Mouse (Mus musculus) ES-Bruce4 (cell line): Measurements from ENCODE around the gene Flnc. TPM values are rescaled to one million over a fixed set of nuclear protein-coding genes. Genes with fewer than 3 reads are reported as not detected.

Source experiments
- H3K27ac ChIP-seq: 2 replicates; pipeline ENCODE4 v1.5.1; 2012; ENCODE audit warnings: low read length, inconsistent platforms; ENCODE audit not compliant: insufficient read depth
- H3K27me3 ChIP-seq: 2 replicates; pipeline ENCODE4 v1.6.1; 2012; ENCODE audit warnings: mild to moderate bottlenecking, low read length, inconsistent platforms; ENCODE audit not compliant: control insufficient read depth, poor library complexity, insufficient read depth, severe bottlenecking
- H3K36me3 ChIP-seq: 2 replicates; pipeline ENCODE4 v1.6.1; 2012; ENCODE audit warnings: inconsistent platforms, mild to moderate bottlenecking, low read length, moderate library complexity; ENCODE audit not compliant: control insufficient read depth, poor library complexity, insufficient read depth, severe bottlenecking
- H3K4me1 ChIP-seq: one replicate; pipeline ENCODE4 v1.8.1; 2011; ENCODE audit warnings: low read length; ENCODE audit not compliant: control insufficient read depth, insufficient read depth
- H3K4me3 ChIP-seq: 2 replicates; pipeline ENCODE4 v1.5.1; 2011; ENCODE audit warnings: low read depth, mild to moderate bottlenecking, low read length
- H3K9ac ChIP-seq: 2 replicates; pipeline ENCODE4 v1.6.1; 2012; ENCODE audit warnings: low read depth, mild to moderate bottlenecking, inconsistent platforms; ENCODE audit not compliant: poor library complexity, severe bottlenecking
- H3K9me3 ChIP-seq: replicated peaks from 2 replicates; pipeline ENCODE4 v1.6.1; 2012; ENCODE audit warnings: mild to moderate bottlenecking, low read length, inconsistent platforms; ENCODE audit not compliant: control insufficient read depth, poor library complexity, insufficient read depth, severe bottlenecking
- CTCF ChIP-seq: IDR thresholded peaks from one replicate; pipeline ENCODE4 v1.8.1; 2011; ENCODE audit warnings: low read depth, low read length
- EP300 ChIP-seq: IDR thresholded peaks from 2 replicates; pipeline ENCODE4 v1.6.1; 2011; ENCODE audit warnings: low read depth, low read length; ENCODE audit not compliant: insufficient read depth
- POLR2A ChIP-seq: IDR thresholded peaks from one replicate; pipeline ENCODE4 v1.8.1; 2011; ENCODE audit warnings: low read length; ENCODE audit not compliant: insufficient read depth
- polyA plus RNA-seq: library from polyadenylated mRNA; stranded (reverse); fragments of >200 nt; gene quantifications from 2 replicates; pipeline ENCODE4 v1.2.4, GENCODE M21; 2011; ENCODE audit warnings: low read depth; ENCODE audit not compliant: missing spikeins, insufficient read depth, insufficient read length

Flnc gene
- polyA plus RNA-seq, 1 experiment, result 37.2 TPM

DNA sequence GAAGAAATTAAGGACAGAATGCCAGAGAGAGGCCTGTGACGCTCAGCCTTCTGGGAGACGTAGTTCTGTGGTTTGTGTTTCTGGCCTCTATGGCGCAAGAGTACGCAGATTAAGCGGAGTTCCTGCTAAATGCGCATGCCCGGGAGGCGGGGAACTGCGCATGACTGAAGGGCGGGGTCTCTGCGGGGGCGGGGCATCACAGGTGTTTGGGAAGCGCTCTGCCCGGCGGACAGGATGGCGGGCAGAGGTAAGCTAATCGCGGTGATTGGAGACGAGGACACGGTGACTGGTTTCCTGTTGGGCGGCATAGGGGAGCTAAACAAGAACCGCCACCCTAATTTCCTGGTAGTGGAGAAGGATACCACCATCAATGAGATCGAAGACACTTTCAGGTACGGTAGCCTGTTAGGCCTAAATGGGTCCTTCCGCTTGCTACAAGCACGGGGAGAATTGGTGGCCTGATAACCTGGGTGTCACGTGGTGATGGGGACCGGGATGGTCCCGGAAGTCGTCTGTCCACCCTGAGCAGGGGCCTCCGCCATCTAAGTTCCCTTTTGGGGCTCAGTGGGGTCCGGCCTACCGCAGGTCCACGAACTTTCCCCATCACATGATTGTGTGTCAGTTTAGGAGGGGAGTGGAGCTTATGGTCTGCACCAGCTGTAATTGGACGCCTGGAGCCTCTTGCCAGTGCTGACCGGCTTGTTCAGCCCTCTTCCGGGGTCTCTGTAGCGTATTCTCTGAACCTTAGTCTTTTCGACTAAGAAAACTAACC is 34.7 kb downstream of the Flnc start, which contains the start of gene Atp6v1f:
Gene Atp6v1f, plus strand, starts transcription at position 136 of the 772 bp plus-strand sequence.
- peak within 1 kb of the TSS; percentile 83 for H3K4me3 ChIP-seq
- H3K27me3 ChIP-seq, result no peaks in the 10 kb centered on the region
- peak within 1 kb of the TSS; percentile 28; the same call in 1 of the 2 replicates for H3K27ac ChIP-seq
- TF ChIP-seq CTCF (no peak), POLR2A (no peak), EP300 (no peak)
- H3K36me3 ChIP-seq, result peaks cover 4% of the 10 kb centered on the region; the same call in 1 of the 2 replicates
- H3K9ac ChIP-seq, result peak within 1 kb of the TSS; percentile 54
- no peaks in the 10 kb centered on the region for H3K4me1 ChIP-seq
- no peaks in the 10 kb centered on the region for H3K9me3 ChIP-seq

DNA sequence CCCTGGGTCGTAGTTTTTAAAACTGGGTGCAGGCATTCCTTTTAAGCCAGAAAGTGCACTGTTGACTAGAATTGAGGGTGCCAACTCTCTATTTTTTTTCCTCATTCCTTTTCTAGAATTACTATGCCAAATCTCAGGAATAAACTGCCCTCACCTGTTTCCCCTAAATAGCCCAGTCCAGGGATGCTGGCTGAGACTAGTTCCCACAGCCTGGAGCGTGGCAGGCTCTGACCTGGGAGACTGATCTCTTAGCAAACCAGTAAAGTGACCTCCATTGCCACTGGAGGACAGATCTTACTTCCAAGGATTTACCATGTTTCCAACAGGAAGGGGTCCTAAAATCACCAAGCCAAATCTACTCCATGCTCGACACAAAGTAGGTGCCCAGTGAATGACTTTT is 35.8 kb downstream of the Flnc start:
- Histone ChIP-seq H3K36me3 (peaks cover 4% of the 10 kb centered on the region; the same call in 1 of the 2 replicates), H3K27ac (no peak overlapping the region), H3K9ac (peak overlapping the region; percentile 54), H3K4me1 (no peaks in the 10 kb centered on the region), H3K9me3 (no peaks in the 10 kb centered on the region), H3K27me3 (no peaks in the 10 kb centered on the region), H3K4me3 (no peak overlapping the region)
- TF ChIP-seq POLR2A (no peak), EP300 (no peak), CTCF (no peak)

GRCm38 (mm10) chr6:29471137-29471536 is 38.1 kb downstream of the Flnc start, which contains the start of gene Atp6v1fnb:
TSS of gene Atp6v1fnb (plus strand) at chr6:29471437.
- no peak within 1 kb of the TSS for H3K27ac ChIP-seq
- no peaks in the 10 kb centered on the region for H3K27me3 ChIP-seq
- H3K9ac ChIP-seq, result no peak within 1 kb of the TSS
- no peak within 1 kb of the TSS for H3K4me3 ChIP-seq
- TF ChIP-seq CTCF (no peak), POLR2A (no peak), EP300 (no peak)
- H3K9me3 ChIP-seq, result no peaks in the 10 kb centered on the region
- H3K36me3 ChIP-seq, result peaks cover 4% of the 10 kb centered on the region; the same call in 1 of the 2 replicates
- H3K4me1 ChIP-seq, result no peaks in the 10 kb centered on the region

- peak overlapping the region; percentile 43 for H3K9ac ChIP-seq
- TF ChIP-seq EP300 (no peak), CTCF (no peak), POLR2A (no peak)
- no peaks in the 10 kb centered on the region for H3K27me3 ChIP-seq
- peak overlapping the region; percentile 64 for H3K4me3 ChIP-seq
- H3K27ac ChIP-seq, result no peak overlapping the region
- H3K9me3 ChIP-seq, result no peaks in the 10 kb centered on the region
- no peaks in the 10 kb centered on the region for H3K4me1 ChIP-seq
- H3K36me3 ChIP-seq, result peaks cover 4% of the 10 kb centered on the region; the same call in 1 of the 2 replicates
These were observed 41.1 kb downstream of the Flnc start for GRCm38 (mm10) chr6:29473941-29474691.

DNA sequence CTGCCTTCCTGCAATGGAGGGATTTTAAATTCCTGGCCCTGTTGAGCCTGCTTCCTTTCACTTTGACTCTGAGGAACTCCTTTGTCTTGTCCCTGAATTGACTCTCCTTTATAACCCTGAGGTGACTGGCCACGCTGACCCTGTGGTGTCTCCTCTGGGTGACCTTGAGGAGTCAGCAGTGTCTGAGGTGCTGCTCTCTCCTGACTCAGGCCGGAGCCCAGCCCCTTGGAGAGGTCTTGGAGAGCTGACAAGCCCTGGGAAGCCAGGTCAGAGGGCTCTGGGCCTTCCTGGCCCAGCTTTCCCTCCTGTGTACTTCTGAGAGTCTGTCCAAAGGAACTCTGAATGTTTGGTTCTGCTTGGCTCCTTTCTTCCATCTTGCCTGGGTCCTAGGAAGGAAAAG is 41.7 kb downstream of the Flnc start:
- Histone ChIP-seq H3K4me1 (no peaks in the 10 kb centered on the region), H3K9ac (0 out of 2 replicates have a peak overlapping the region, but pooled peaks have one; percentile 43), H3K4me3 (no peak overlapping the region), H3K9me3 (no peaks in the 10 kb centered on the region), H3K27me3 (no peaks in the 10 kb centered on the region), H3K36me3 (peaks cover 4% of the 10 kb centered on the region; the same call in 1 of the 2 replicates), H3K27ac (no peak overlapping the region)
- TF ChIP-seq POLR2A, result no peak
- no peak for TF ChIP-seq EP300
- no peak for TF ChIP-seq CTCF

DNA sequence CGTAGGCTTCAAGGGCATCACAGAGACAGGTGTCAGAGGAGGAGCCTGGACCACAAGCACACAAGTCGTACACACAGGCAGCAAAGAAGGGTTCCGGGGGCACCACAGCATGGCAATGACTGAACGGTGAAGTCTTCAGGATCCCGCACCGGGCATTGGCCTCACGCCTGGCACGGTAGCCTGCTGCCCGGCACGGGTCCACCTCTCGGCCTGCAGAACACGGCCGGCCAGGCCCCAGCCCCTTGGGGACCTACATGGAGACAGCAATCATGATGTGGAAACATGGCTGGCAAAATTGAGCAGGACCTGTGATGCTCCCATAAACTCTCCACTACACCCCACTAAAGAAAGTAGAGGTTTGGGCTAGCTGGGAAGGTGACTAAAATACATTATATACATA is 49.6 kb downstream of the Flnc start:
- Histone ChIP-seq H3K4me1 (no peaks in the 10 kb centered on the region), H3K27me3 (no peaks in the 10 kb centered on the region), H3K9ac (no peak overlapping the region), H3K27ac (no peak overlapping the region), H3K9me3 (no peaks in the 10 kb centered on the region), H3K36me3 (no peaks in the 10 kb centered on the region), H3K4me3 (no peak overlapping the region)
- TF ChIP-seq CTCF, result no peak
- no peak for TF ChIP-seq POLR2A
- TF ChIP-seq EP300, result no peak
